Mouse (Mus musculus): ENCODE data around the gene Stat2. TPM values are rescaled to one million over a fixed set of nuclear protein-coding genes. Genes with fewer than 3 reads are reported as not detected.
A peak's percentile ranks its signal among the peaks of the same experiment; 100 is the strongest.
"Not testable (repeated sequence)": the region's sequence is repeated elsewhere in the genome, so short reads cannot be mapped to it uniquely, and the experiment has no call there.

Gene Stat2
- total and polyA plus RNA-seq, 2 experiments from 2014 or later: 6.0 to 8.2 TPM

- H3K4me3 ChIP-seq (ENCODE audit: low read depth, low read length): no peak overlapping the region
- H3K4me2 ChIP-seq (ENCODE audit: low read depth, low read length): no peak overlapping the region
- no peak overlapping the region for H3K9ac ChIP-seq (replicated peaks; ENCODE audit: low read depth, low read length)
- no peak for DNase-seq (ENCODE audit: low spot score)
- no peak overlapping the region for H3K27ac ChIP-seq (ENCODE audit: low read depth)
- H3K9me3 ChIP-seq (replicated peaks; ENCODE audit: control insufficient read depth, low read length): no peaks in the 10 kb centered on the region
- peaks cover 13% of the 10 kb centered on the region for H3K36me3 ChIP-seq (replicated peaks; ENCODE audit: control insufficient read depth, insufficient read depth, low read length)
- no peaks in the 10 kb centered on the region for H3K27me3 ChIP-seq (ENCODE audit: control insufficient read depth, insufficient read depth, low read length)
- 80% methylated on average over 8 of the region's 8 CpGs for WGBS
- no peak for TF ChIP-seq CTCF (IDR thresholded peaks at IDR 0.05; ENCODE audit: low read depth)
- no peak for TF ChIP-seq EP300 (IDR thresholded peaks at IDR 0.05; ENCODE audit: low read depth)
- ATAC-seq (ENCODE audit: insufficient read depth, low read depth): no peak
- H3K4me1 ChIP-seq (ENCODE audit: control insufficient read depth, insufficient read depth): no peaks in the 10 kb centered on the region
Observed at GRCm38 (mm10) chr10:128256328-128256727, 14.0 kb upstream of the Stat2 start.

GRCm38 (mm10) chr10:128258953-128259352, 11.4 kb upstream of the Stat2 start:
- no peaks in the 10 kb centered on the region for H3K9me3 ChIP-seq (replicated peaks; ENCODE audit: control insufficient read depth, low read length)
- H3K36me3 ChIP-seq (replicated peaks; ENCODE audit: control insufficient read depth, insufficient read depth, low read length): no peaks in the 10 kb centered on the region
- H3K27me3 ChIP-seq (ENCODE audit: control insufficient read depth, insufficient read depth, low read length): no peaks in the 10 kb centered on the region
- DNase-seq (ENCODE audit: low spot score) (no peak), ATAC-seq (ENCODE audit: insufficient read depth, low read depth) (no peak)
- WGBS: 49% methylated on average over 4 of the region's 4 CpGs
- no peaks in the 10 kb centered on the region for H3K4me1 ChIP-seq (ENCODE audit: control insufficient read depth, insufficient read depth)
- H3K4me2 ChIP-seq (ENCODE audit: low read depth, low read length): no peak overlapping the region
- no peak overlapping the region for H3K4me3 ChIP-seq (ENCODE audit: low read depth, low read length)
- H3K9ac ChIP-seq (replicated peaks; ENCODE audit: low read depth, low read length): no peak overlapping the region
- H3K27ac ChIP-seq (ENCODE audit: low read depth): peak overlapping the region; percentile 43
- TF ChIP-seq CTCF (IDR thresholded peaks at IDR 0.05; ENCODE audit: low read depth) (no peak), EP300 (IDR thresholded peaks at IDR 0.05; ENCODE audit: low read depth) (no peak)

DNA sequence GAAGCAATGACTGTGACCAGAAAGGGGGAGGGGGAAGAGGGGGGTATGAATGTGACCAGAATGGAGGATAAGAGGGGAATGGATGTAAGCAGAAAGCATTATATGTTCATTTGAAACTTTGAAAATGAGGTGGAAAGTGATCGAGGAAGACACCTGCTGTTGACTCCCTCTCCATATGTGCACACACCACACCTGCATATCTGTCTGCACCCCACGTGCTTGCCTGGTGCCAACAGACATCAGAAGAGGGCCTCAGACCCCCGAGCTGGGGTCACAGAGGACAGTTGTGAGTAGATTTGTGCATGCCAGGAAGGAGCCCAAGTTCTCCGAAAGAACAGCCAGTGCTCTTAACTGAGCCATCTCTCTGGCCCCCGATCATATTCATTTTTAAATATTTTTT, 10.4 kb upstream of the Stat2 start:
- no peak for ATAC-seq (ENCODE audit: insufficient read depth, low read depth)

GRCm38 (mm10) chr10:128260376-128260775, 10.0 kb upstream of the Stat2 start:
- H3K4me3 ChIP-seq (ENCODE audit: low read depth, low read length); H3K4me1 ChIP-seq (ENCODE audit: control insufficient read depth, insufficient read depth); H3K9me3 ChIP-seq (replicated peaks; ENCODE audit: control insufficient read depth, low read length); H3K36me3 ChIP-seq (replicated peaks; ENCODE audit: control insufficient read depth, insufficient read depth, low read length); H3K27ac ChIP-seq (ENCODE audit: low read depth); H3K9ac ChIP-seq (replicated peaks; ENCODE audit: low read depth, low read length); ATAC-seq (ENCODE audit: insufficient read depth, low read depth); H3K4me2 ChIP-seq (ENCODE audit: low read depth, low read length); H3K27me3 ChIP-seq (ENCODE audit: control insufficient read depth, insufficient read depth, low read length); DNase-seq (ENCODE audit: low spot score): not testable (repeated sequence)
- WGBS: 87% methylated on average over 7 of the region's 7 CpGs

More for the DNA sequence above, 10.4 kb upstream of the Stat2 start:
- Histone ChIP-seq H3K27ac (ENCODE audit: low read depth) (no peak overlapping the region), H3K36me3 (replicated peaks; ENCODE audit: control insufficient read depth, insufficient read depth, low read length) (no peaks in the 10 kb centered on the region), H3K4me3 (ENCODE audit: low read depth, low read length) (no peak overlapping the region), H3K4me2 (ENCODE audit: low read depth, low read length) (no peak overlapping the region), H3K4me1 (ENCODE audit: control insufficient read depth, insufficient read depth) (no peaks in the 10 kb centered on the region), H3K27me3 (ENCODE audit: control insufficient read depth, insufficient read depth, low read length) (no peaks in the 10 kb centered on the region), H3K9me3 (replicated peaks; ENCODE audit: control insufficient read depth, low read length) (no peaks in the 10 kb centered on the region), H3K9ac (replicated peaks; ENCODE audit: low read depth, low read length) (no peak overlapping the region)
- DNase-seq (ENCODE audit: low spot score): no peak
- TF ChIP-seq CTCF (IDR thresholded peaks at IDR 0.05; ENCODE audit: low read depth): no peak
- no peak for TF ChIP-seq EP300 (IDR thresholded peaks at IDR 0.05; ENCODE audit: low read depth)
- WGBS: 85% methylated on average over 5 of the region's 5 CpGs

- Histone ChIP-seq H3K4me1 (ENCODE audit: control insufficient read depth, insufficient read depth) (no peaks in the 10 kb centered on the region), H3K36me3 (replicated peaks; ENCODE audit: control insufficient read depth, insufficient read depth, low read length) (no peaks in the 10 kb centered on the region), H3K9ac (replicated peaks; ENCODE audit: low read depth, low read length) (no peak overlapping the region), H3K27me3 (ENCODE audit: control insufficient read depth, insufficient read depth, low read length) (no peaks in the 10 kb centered on the region), H3K9me3 (replicated peaks; ENCODE audit: control insufficient read depth, low read length) (no peaks in the 10 kb centered on the region), H3K4me2 (ENCODE audit: low read depth, low read length) (no peak overlapping the region; the same call in 1 of the 2 replicates), H3K27ac (ENCODE audit: low read depth) (no peak overlapping the region), H3K4me3 (ENCODE audit: low read depth, low read length) (no peak overlapping the region)
- ATAC-seq (ENCODE audit: insufficient read depth, low read depth) (peak; percentile 62; the same call in 1 of the 2 replicates), DNase-seq (ENCODE audit: low spot score) (no peak)
- WGBS: 53% methylated on average over 22 of the region's 22 CpGs
- TF ChIP-seq EP300 (IDR thresholded peaks at IDR 0.05; ENCODE audit: low read depth) (no peak), CTCF (IDR thresholded peaks at IDR 0.05; ENCODE audit: low read depth) (no peak)
Observed at GRCm38 (mm10) chr10:128262300-128262699, 8.1 kb upstream of the Stat2 start.

Data from heart, postnatal 0 days (tissue).